Mouse (Mus musculus) kidney, adult 11 months (tissue): Measurements from ENCODE around the gene Sptlc2.
"Not testable (repeated sequence)": the region's sequence is repeated elsewhere in the genome, so short reads cannot be mapped to it uniquely, and the experiment has no call there.

ENCODE experiments used
- DNase-seq: peaks from one replicate; pipeline ENCODE4 v3.0.0; 2022

The Sptlc2 gene

DNA sequence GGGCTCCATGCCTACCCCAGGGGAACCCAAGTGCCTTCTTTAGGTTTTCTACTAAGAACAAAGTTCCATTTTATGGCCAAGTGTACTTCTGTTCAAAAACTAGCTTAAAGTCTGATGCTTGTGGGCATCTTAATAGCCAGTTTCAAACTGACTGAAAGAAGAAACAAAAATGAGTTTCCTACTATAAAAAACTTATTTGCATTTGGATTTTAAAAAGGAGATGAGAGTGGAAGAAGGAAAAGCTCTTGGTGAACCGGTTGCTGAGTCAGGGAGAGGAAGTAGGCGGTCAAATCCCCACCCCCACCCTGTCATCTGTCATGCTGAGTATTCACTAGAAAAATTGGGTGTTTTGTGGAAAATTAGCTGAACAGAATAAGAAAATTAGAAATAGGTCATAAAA is 57.9 kb downstream of the Sptlc2 start:
- DNase-seq = no peak

DNA sequence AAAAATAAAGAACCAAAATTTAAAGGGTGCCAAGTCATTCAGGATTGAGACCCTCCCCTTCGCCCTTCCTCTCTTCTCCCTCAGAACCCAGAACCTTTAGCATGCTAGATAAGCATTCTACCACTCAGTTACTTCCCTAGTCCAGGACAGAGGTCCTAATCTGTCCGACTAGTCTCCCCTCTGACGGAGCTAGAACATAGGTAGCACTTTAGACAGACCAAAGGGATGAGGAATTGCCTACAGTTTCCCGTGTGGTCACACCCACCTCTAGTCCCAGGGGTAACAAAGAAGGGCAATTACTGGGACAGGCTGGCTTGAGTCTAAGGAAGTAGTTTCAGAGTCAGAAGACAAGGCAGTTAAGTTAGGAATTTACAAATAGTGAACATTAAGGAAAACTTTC is 60.1 kb downstream of the Sptlc2 start:
- no peak for DNase-seq

DNA sequence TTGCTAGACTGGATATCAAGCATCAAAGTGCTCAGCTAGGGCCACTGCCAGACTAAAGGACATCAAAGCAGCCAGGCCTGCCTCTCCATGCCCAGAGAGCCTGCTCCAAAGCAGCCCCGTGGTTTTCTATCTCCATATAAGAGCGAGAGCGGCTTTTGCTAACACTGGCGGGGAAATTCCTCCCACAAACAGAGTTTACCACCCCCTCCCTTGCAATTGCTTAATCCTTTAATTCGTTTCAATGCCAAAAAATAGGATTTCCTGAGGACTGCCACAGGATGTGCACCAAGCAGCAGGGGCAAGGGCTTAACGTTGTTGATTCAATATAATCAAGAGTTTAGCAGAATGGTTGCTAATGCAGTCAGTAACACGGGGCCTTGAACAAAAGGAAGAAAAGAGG is 60.5 kb downstream of the Sptlc2 start:
- no peak for DNase-seq

GRCm38 (mm10) chr12:87325452-87325851 is 62.7 kb downstream of the Sptlc2 start:
- no peak for DNase-seq

DNA sequence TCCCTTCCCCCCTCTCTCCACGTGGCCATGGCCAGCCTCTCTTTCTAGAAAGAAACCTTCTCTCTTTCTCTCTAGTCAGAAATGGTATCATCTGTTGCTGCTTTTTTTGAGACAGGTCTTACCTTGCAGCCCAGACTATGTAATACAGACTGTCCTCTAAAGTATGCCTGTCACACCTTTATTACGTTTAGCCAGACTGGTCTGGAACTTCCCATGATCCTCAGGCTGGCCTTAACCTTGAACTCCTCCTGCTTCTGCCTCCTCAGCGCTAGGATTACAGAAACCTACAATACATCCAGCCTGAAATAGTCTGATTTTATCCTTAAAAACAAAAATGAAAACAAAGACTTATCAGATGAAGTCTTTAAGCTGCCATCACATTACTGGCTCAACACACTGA is 68.9 kb downstream of the Sptlc2 start:
- DNase-seq = no peak

- DNase-seq = no peak
Measured at GRCm38 (mm10) chr12:87317951-87318350, 70.2 kb downstream of the Sptlc2 start.

DNA sequence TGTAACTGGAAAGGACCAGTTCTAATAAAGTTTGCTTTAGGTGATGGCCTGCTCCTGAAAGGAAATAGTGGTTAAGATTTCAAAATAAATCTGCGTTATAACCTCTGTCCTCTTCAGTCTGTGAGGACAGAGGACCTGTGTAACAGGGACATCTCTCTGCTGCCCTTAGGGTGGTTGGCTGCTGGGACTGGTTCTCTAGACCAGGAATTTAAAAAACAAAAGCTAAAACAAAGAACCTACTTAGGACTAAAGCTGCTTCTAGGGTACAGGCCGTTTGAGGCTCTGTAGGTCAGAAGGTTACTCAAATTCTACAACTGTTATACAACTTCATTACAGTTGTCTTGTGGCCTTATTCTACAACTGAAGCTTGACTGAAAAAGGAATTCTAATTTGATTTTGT is 75.1 kb downstream of the Sptlc2 start:
- DNase-seq = no peak

- DNase-seq = not testable (repeated sequence)
Measured at GRCm38 (mm10) chr12:87306584-87306844, 81.6 kb downstream of the Sptlc2 start.

DNA sequence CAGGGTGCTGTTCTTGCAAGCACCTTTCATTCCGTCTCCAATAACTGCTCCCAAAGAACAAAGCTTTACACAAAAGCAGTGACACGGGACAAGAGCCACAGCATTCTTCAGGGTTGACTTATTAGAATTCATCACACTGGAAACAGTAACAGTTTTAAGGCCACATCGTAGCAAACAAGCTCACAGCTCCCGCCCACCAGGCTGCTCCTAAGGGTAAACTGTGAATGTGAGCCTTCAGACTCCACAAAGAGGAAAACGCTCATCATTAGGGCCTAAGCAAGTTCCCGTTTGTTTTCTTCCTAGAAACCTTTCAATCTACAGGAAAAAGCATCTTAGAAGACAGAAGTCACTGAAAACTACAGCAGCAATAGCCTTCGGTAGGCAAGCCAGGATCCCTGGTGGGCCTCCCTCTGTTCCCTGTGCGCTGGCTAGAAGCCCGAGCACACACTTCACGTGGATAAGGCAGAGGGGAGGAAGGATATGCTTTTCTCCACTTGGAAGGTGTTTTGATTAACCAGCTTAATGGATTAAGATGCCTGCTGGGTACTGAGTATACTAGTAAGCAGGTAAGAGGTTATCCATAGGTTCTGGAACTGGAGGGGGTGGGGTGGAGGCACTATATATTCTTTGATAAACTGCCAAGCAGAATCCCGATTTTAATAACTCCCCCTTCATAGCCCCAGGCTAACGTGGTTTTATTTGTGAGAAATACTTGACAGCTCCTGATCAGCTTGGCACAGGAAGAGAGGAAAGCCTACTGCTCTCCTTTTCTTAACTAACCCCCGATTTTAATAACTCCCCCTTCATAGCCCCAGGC is 82.2 kb downstream of the Sptlc2 start:
- no peak for DNase-seq

- DNase-seq = no peak
Measured at GRCm38 (mm10) chr12:87301189-87301588, 87.0 kb downstream of the Sptlc2 start.

DNA sequence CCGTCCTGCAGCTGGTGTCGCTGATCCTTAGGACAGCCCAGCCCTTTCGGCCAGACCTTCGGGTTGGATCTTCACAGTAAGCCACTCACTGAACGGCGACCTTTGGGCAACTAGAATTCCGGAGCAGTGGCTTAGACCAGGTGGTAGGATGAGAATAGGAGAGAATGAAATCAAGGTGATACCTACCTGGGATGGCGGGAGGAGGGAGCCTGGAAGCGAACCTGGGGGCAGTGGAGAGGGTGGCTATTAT is 87.8 kb downstream of the Sptlc2 start:
- DNase-seq = peak; percentile 5

GRCm38 (mm10) chr12:87299657-87300440 is 88.3 kb downstream of the Sptlc2 start, which contains the start of gene Ism2:
Gene Ism2 (minus strand): TSS chr12:87299705.
- DNase-seq = peak; percentile 7

- DNase-seq = peak; percentile 4
Measured at GRCm38 (mm10) chr12:87299037-87299656, 89.0 kb downstream of the Sptlc2 start.

- no peak for DNase-seq
Measured at GRCm38 (mm10) chr12:87293934-87294333, 94.2 kb downstream of the Sptlc2 start.

- no peak for DNase-seq
Measured at GRCm38 (mm10) chr12:87289100-87289499, 99.1 kb downstream of the Sptlc2 start.

DNA sequence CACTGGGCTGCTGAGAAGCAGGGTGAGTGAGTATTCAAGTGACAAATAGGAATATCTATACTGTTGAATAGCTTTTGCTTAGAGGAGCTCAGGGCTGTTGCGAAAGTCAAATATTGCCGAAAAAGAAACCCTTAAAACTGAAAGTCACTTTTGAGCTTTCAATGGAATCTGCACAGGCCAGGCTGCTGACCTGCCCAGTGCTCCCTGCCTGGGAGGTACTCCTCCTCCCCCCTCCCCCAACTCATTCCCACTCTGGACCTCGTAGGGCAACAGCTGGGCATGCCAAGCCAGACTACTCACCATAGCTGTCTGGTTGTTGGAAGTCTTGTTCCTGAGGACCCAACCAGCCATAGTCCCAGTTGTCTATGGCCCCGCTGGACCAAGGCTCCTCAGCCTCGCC is 103.4 kb downstream of the Sptlc2 start:
- no peak for DNase-seq

DNA sequence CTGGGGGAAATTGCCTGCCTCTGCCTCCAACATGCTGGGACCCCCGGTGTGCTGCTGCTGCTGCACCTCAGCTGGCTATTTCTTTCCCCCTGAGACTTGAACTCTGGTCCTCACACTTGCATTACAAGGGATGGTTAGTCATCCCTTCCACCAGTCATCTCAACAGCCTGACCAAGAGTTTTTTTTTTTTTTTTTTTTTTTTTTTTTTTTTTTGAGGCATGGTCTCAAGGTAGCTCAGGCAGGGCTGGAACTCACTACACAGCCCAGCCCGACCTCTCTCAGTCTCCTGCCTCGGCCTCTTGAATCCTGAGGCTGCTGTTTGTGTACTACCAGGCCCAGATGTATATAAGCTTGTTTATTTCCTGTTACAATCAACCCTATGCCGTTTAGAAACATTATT is 103.9 kb downstream of the Sptlc2 start:
- DNase-seq = no peak

DNA sequence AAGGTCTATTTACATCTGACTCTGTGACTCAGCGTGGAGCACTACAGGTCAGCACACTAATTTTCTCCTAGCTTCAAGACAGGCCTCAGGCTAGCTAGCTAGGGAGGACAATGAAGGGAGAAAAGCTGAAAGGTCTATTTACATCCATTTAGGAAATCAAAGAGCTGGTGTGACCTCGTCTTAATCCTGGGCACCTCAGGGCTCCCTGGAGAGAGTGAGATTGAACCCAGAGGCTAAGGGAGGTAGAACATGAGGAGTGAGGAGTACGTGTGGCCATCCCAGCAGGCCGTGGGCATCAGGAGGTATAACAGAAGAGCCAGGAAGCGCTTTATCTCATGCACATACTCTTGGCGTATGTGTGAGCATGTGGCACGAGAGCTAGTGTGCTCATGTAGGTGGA is 104.4 kb downstream of the Sptlc2 start:
- DNase-seq = no peak

DNA sequence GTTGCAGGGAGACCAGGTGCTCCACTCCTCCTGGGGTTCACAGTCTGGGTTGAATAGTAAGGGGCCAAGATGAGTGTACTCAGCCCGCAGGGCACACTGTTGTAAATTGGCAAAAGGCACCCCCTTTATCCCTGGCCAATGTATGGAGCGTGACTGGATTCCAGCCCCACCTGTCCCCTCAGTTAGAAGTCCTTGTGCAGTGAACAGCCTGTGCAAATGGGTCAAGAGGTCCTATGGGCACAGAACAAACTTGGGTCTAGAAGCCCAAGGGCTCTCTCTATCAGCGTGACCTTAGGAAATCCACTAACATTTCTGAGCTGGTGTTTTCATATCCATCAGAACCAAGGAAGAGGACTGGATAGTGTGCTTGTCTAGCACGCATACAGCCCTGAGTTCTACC is 105.4 kb downstream of the Sptlc2 start:
- no peak for DNase-seq

- DNase-seq = no peak
Measured at GRCm38 (mm10) chr12:87281766-87282165, 106.4 kb downstream of the Sptlc2 start.

- no peak for DNase-seq
Measured at GRCm38 (mm10) chr12:87279879-87280278, 108.3 kb downstream of the Sptlc2 start.

DNA sequence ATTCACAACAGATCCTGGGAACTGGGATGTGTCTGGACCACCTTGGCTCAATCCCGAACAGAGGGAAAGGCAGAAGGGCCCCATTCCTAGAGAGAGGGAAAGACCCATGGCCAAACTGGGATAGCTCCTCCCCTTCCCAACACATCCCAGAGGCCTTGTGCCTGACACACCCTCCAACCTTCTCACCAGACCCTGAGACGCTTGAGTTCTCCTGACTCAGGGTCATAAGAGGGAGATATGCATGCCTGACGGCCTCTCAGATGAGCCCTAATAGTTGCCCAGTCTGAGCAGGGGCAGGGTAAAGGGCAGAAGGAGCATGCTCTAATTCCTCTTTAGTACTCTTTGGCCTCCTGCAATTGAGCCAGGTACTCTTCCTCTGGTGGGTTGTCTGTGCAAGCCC is 108.8 kb downstream of the Sptlc2 start:
- no peak for DNase-seq

DNA sequence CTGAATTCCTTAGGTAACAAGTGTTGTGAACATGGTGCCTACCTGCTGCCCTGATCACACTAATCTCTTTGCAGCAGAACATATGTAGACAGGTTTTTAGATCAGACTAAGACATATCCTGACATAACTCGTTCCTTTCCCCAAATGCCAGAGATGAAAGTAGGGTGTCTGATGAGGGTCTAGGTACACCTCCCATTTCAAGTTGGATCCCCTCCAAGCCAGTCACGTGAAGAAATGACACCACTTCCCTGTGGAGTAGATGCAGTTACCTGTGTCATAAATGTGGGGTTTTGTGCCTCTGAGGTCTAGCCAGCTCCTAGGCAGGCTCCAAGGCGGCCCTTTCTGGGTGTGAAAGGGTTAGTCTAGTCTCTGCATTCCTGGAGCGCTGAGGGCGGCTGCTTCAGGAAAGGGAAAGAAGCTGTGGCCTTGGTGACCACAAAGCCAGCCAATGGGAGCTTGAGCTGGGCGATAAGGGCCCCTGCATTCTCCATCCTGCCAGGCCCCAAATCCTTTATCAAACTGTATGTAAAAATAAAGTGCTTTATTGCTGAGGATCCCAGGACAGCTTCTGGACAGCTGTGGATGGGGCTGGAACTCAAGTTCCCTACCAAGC is 109.9 kb downstream of the Sptlc2 start:
- no peak for DNase-seq

DNA sequence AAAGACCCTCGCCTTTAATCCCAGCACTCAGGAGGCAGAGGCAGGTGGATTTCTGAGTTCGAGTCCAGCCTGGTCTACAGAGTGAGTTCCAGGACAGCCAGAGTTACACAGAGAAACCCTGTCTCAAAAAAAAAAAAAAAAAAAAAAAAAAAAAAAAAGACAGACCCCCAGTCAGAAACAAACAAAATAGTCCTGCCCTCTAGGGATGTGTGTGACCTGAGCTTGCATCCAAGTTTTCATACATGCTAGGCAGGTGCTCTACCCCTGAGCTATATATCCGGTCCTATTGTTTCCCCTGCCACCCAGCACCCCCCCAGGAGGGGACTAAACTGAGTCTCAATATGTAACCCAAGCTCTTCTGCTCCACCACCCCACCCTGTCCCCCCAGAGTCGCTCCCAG is 110.9 kb downstream of the Sptlc2 start:
- DNase-seq = not testable (repeated sequence)
